Mouse (Mus musculus): ENCODE results near the gene Bicra.

GRCm38 (mm10) chr7:16057136-16057534 lies 9.4 kb upstream of the Bicra start:
- TF ChIP-seq CTCF (IDR thresholded peaks at IDR 0.05; ENCODE audit: low read depth, low read length) (no peak), GATA1 (IDR thresholded peaks at IDR 0.05; ENCODE audit: borderline replicate concordance, low read length) (no peak), TAL1 (conservative IDR thresholded peaks at IDR 0.05; ENCODE audit: low read depth, low read length) (no peak)
